Mouse (Mus musculus) left cerebral cortex, adult 18-20 months (tissue): Measurements from ENCODE around the gene Il2. TPM values are rescaled to one million over a fixed set of nuclear protein-coding genes. Genes with fewer than 3 reads are reported as not detected.

Experiments used
- total RNA-seq, 2 experiments: library from RNA; stranded (reverse); gene quantifications; 2 replicates each; pipeline ENCODE4 v1.2.3; 2021

Il2 gene
- total RNA-seq, 2 experiments from 2014 or later, result not detected

Other genes with a start within 250 kb of the Il2 start
- not detected for gene Adad1, start 62.4 kb downstream of the Il2 start, total RNA-seq
- gene Il21, start 106.7 kb upstream of the Il2 start, total RNA-seq, result not detected
- gene Bbs12, start 186.6 kb upstream of the Il2 start, total RNA-seq, result 1 to 10 TPM; 4.1 to 5.2 TPM
- gene Cetn4, start 186.7 kb upstream of the Il2 start, total RNA-seq, result 10 to 100 TPM; 10.2 to 10.7 TPM
- 1 to 10 TPM; 4.6 to 5.6 TPM for gene Fgf2, start 222.4 kb upstream of the Il2 start, total RNA-seq